Mouse (Mus musculus) lung, embryonic 14.5 days (tissue): ENCODE results near the gene Hs3st4. TPM values are rescaled to one million over a fixed set of nuclear protein-coding genes. Genes with fewer than 3 reads are reported as not detected.
A peak's percentile ranks its signal among the peaks of the same experiment; 100 is the strongest.

Experiments used
- ATAC-seq: fragments of 200-750 bp; cut with Nextera tagmentation; 2 replicates; pipeline ENCODE4 v1.8.0; 2017; ENCODE audit warnings: mild to moderate bottlenecking, moderate TSS enrichment, moderate library complexity; ENCODE audit not compliant: insufficient read depth
- DNase-seq: peaks from one replicate; pipeline ENCODE4 v3.0.0-alpha.2; 2015
- H3K27ac ChIP-seq: fragments of 300-500 bp; sonication (generic); 2 replicates; pipeline ENCODE4 v1.5.1; 2014; ENCODE audit warnings: low read depth, mild to moderate bottlenecking, moderate library complexity
- H3K27me3 ChIP-seq: fragments of 300-500 bp; sonication (generic); 2 replicates; pipeline ENCODE4 v1.6.1; 2014; ENCODE audit warnings: low read length, control low read depth; ENCODE audit not compliant: insufficient read depth
- H3K36me3 ChIP-seq: fragments of 300-500 bp; sonication (generic); 2 replicates; pipeline ENCODE4 v1.6.1; 2014; ENCODE audit warnings: control low read depth; ENCODE audit not compliant: insufficient read depth
- H3K4me1 ChIP-seq: fragments of 300-500 bp; sonication (generic); 2 replicates; pipeline ENCODE4 v1.6.1; 2014; ENCODE audit warnings: antibody characterized with exemption, control low read depth; ENCODE audit not compliant: insufficient read depth
- H3K4me2 ChIP-seq: fragments of 300-500 bp; sonication (generic); 2 replicates; pipeline ENCODE4 v1.6.1; 2014; ENCODE audit warnings: mild to moderate bottlenecking
- H3K4me3 ChIP-seq: fragments of 300-500 bp; sonication (generic); 2 replicates; pipeline ENCODE4 v1.5.1; 2014; ENCODE audit warnings: low read depth, low read length
- H3K9ac ChIP-seq: fragments of 300-500 bp; sonication (generic); 2 replicates; pipeline ENCODE4 v1.6.1; 2014
- H3K9me3 ChIP-seq: fragments of 300-500 bp; sonication (generic); 2 replicates; pipeline ENCODE4 v1.6.1; 2016; ENCODE audit warnings: low read depth, low read length, control low read depth
- CTCF ChIP-seq: IDR thresholded peaks from 2 replicates; pipeline ENCODE4 v1.5.1; 2016; ENCODE audit warnings: antibody characterized with exemption, low read depth
- WGBS: fragments of 180-500 bp; shearing (Covaris S2); extraction: QIAGEN DNeasy Blood & Tissue Kit; methylation state at CpG from one replicate; pipeline ENCODE4 v1.1.7; 2014; 5-methylcytosine and 5-hydroxymethylcytosine counted together
- polyA plus RNA-seq: library from polyadenylated mRNA; unstranded; fragments of >200 nt; fragmentation: Nextera tagmentation; extraction: Ambion mirVana; gene quantifications from 2 replicates; pipeline ENCODE4 v1.2.1, GENCODE M21; 2014

Gene Hs3st4
- polyA plus RNA-seq, 1 experiment from 2014 or later, result 0.05 TPM

GRCm38 (mm10) chr7:124341510-124341909 is 358.8 kb downstream of the Hs3st4 start:
- WGBS, result 63% methylated on average over 3 of the region's 3 CpGs

DNA sequence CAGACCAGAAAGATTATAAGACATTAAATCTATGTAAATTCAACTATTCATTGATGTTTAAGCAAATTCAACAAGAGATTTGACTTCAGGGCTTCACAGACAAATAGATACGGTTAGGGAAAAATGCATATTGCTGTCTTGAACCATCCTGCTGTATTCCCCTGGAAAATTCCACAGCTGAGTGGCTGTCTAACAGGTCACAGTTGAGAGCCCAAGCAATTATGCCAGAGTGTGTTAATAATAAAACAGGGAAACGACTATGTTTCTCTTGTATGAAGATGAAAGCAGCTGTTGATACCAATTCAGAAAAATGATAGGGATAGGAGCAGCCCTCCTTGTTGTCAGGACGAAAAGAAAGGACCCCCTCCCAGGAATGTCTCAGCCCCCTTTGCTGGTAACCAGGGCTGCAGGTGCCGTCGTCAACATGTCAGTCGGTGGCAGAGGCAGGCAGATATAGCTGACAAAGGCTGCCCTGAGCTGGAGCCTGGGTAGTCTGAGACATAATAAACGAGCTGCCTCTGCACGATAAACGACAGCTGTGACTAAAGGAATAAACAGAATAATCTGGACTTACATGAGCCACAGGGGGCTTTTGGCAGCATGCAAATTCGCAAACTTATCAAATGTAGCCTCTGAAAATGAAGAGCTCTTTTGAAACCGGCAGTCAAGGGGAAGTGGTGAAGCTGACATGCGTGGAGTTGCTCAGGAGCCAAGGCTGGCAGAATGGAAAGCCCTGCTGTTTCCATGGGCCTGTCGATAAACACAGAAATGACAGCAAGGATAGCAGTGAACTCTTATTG is 364.7 kb downstream of the Hs3st4 start:
- no peaks in the 10 kb centered on the region for H3K27me3 ChIP-seq
- no peaks in the 10 kb centered on the region for H3K9me3 ChIP-seq
- no peak overlapping the region for H3K9ac ChIP-seq
- 20% methylated on average over 13 of the region's 13 CpGs for WGBS
- H3K4me2 ChIP-seq, result no peak overlapping the region
- TF ChIP-seq CTCF, result no peak
- DNase-seq (peak; percentile 67), ATAC-seq (peak; percentile 77)
- H3K27ac ChIP-seq, result no peak overlapping the region
- no peaks in the 10 kb centered on the region for H3K4me1 ChIP-seq
- H3K4me3 ChIP-seq, result no peak overlapping the region
- H3K36me3 ChIP-seq, result no peaks in the 10 kb centered on the region

More at GRCm38 (mm10) chr7:124341510-124341909, 358.8 kb downstream of the Hs3st4 start:
- Histone ChIP-seq H3K4me1 (no peaks in the 10 kb centered on the region), H3K36me3 (no peaks in the 10 kb centered on the region), H3K4me2 (no peak overlapping the region), H3K27me3 (no peaks in the 10 kb centered on the region), H3K27ac (no peak overlapping the region), H3K4me3 (no peak overlapping the region), H3K9me3 (no peaks in the 10 kb centered on the region), H3K9ac (no peak overlapping the region)
- DNase-seq, result no peak
- no peak for ATAC-seq
- TF ChIP-seq CTCF, result no peak

DNA sequence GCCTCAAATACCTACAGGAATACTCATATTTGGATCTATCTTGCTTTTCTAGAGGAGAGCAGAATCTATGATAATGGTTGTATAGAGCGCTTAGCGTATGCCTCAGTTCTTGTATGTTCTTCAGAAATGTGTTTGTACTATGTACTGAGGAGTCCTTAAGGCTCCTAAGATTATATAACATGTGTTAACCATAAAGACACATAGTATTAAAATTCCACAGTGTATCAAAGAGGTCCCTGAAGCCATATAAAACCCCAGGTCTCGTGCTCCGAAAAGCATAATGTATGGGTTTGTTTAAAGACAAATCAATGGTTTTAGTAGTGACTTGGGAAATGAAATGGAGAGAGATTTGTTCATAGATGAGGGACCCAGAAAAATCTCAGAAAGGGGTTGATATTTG is 371.4 kb downstream of the Hs3st4 start:
- DNase-seq, result no peak

GRCm38 (mm10) chr7:124358068-124358467 is 375.4 kb downstream of the Hs3st4 start:
- ATAC-seq (peak; percentile 85; the same call in 1 of the 2 replicates), DNase-seq (peak; percentile 72)
- Histone ChIP-seq H3K9ac (no peak overlapping the region), H3K4me3 (no peak overlapping the region), H3K27me3 (no peaks in the 10 kb centered on the region), H3K27ac (no peak overlapping the region), H3K4me1 (0 out of 2 replicates have a peak, but pooled peaks cover 4% of the 10 kb centered on the region), H3K36me3 (no peaks in the 10 kb centered on the region), H3K4me2 (no peak overlapping the region), H3K9me3 (no peaks in the 10 kb centered on the region)
- no peak for TF ChIP-seq CTCF
- WGBS, result 11% methylated on average over 3 of the region's 3 CpGs

More for the DNA sequence above, 371.4 kb downstream of the Hs3st4 start:
- no peak for TF ChIP-seq CTCF
- Histone ChIP-seq H3K9me3 (no peaks in the 10 kb centered on the region), H3K9ac (no peak overlapping the region), H3K4me3 (no peak overlapping the region), H3K27ac (no peak overlapping the region), H3K27me3 (no peaks in the 10 kb centered on the region), H3K4me1 (0 out of 2 replicates have a peak, but pooled peaks cover 4% of the 10 kb centered on the region), H3K4me2 (no peak overlapping the region), H3K36me3 (no peaks in the 10 kb centered on the region)
- ATAC-seq, result no peak
- WGBS, result 93% methylated on average over 4 of the region's 4 CpGs

DNA sequence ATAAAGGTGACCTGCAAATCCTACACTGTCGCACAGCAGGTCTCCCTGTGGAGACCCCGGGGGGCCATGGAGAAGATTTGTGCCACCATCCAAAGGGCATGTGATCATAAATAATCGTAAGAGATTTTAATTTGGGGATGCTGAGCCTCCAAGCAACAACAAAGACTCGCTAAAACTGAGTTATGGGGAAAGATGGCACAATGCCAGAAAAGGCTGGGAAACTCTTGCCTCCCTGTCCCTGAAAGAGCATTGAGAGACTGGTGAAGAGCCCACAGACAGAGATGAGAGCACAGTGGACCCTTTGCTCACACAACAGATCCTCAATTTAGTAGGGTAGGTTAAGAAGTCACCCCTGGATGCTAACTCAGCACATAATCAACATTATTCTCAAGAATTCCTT is 377.2 kb downstream of the Hs3st4 start:
- no peaks in the 10 kb centered on the region for H3K27me3 ChIP-seq
- peak; percentile 74 for DNase-seq
- H3K4me2 ChIP-seq, result no peak overlapping the region
- 59% methylated on average over 4 of the region's 4 CpGs for WGBS
- 0 out of 2 replicates have a peak, but pooled peaks cover 4% of the 10 kb centered on the region for H3K4me1 ChIP-seq
- ATAC-seq, result no peak
- TF ChIP-seq CTCF, result no peak
- H3K9me3 ChIP-seq, result no peaks in the 10 kb centered on the region
- no peak overlapping the region for H3K4me3 ChIP-seq
- no peaks in the 10 kb centered on the region for H3K36me3 ChIP-seq
- H3K9ac ChIP-seq, result no peak overlapping the region
- no peak overlapping the region for H3K27ac ChIP-seq

DNA sequence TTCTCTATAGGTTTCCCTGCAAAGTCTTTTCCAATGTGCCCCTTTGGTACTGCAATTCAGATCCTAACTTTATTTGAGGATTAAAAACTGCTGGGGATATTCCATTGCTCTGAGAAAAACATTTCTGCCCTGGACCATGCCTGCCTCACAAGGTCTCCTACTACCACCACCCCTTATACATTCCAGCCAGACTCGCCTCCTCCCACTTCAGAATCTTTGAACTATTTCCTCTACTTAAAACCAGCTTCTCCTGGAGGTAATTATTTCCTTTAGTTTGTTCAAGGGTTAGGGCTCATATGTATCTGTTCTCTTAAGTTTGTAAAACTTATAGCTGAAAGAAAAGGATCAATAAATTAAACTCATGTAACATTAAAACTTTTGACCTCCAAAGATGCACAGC is 389.6 kb downstream of the Hs3st4 start:
- ATAC-seq (no peak), DNase-seq (no peak)
- no peak overlapping the region for H3K4me3 ChIP-seq
- no peaks in the 10 kb centered on the region for H3K27me3 ChIP-seq
- no peak overlapping the region for H3K4me2 ChIP-seq
- 55% methylated on average over 1 of the region's 1 CpGs for WGBS
- no peak for TF ChIP-seq CTCF
- no peaks in the 10 kb centered on the region for H3K4me1 ChIP-seq
- H3K36me3 ChIP-seq, result no peaks in the 10 kb centered on the region
- no peak overlapping the region for H3K27ac ChIP-seq
- H3K9ac ChIP-seq, result no peak overlapping the region
- no peaks in the 10 kb centered on the region for H3K9me3 ChIP-seq

GRCm38 (mm10) chr7:124372697-124373096 is 390.0 kb downstream of the Hs3st4 start:
- ATAC-seq, result no peak
- no peak overlapping the region for H3K9ac ChIP-seq
- no peak overlapping the region for H3K27ac ChIP-seq
- 73% methylated on average over 2 of the region's 2 CpGs for WGBS
- H3K9me3 ChIP-seq, result no peaks in the 10 kb centered on the region
- TF ChIP-seq CTCF, result no peak
- no peak for DNase-seq
- H3K4me3 ChIP-seq, result no peak overlapping the region
- H3K36me3 ChIP-seq, result no peaks in the 10 kb centered on the region
- H3K4me1 ChIP-seq, result no peaks in the 10 kb centered on the region
- H3K4me2 ChIP-seq, result no peak overlapping the region
- H3K27me3 ChIP-seq, result no peaks in the 10 kb centered on the region
